Mouse (Mus musculus): ENCODE measurements around the gene Gm10719.
"Not testable (repeated sequence)": the region's sequence is repeated elsewhere in the genome, so short reads cannot be mapped to it uniquely, and the experiment has no call there.

GRCm38 (mm10) chr9:3012733-3013279 lies 4.4 kb upstream of the Gm10719 start, which contains the start of gene Gm10721:
- not testable (repeated sequence) for TF ChIP-seq GATA1, TAL1 (IDR thresholded peaks at IDR 0.05; ENCODE audit: low read length)

Measured in erythroblast, embryonic 14.5 days (primary cell).